Comparison of ENCODE assay signal across 26 mouse cellular contexts in genomic region chr3:9151590-9151989, GRCm38 (mm10).
A peak's percentile ranks its signal among the peaks of the same experiment; 100 is the strongest.
DNase-seq lines count a peak whose midpoint lies in the region; ATAC-seq and TF ChIP-seq lines count a peak whose summit lies in the region.
"Had no signal": no experiment of that assay in that cellular context is flagged by ENCODE, and none has a peak within 500 bp of the region (broad histone marks: within the 10 kb centered on the region; RNA-seq: fewer than 3 reads in every experiment).

No protein-coding gene starts in this region.

- peak; percentile 31 for DNase-seq in 416B (ENCODE audit: low read depth)
- DNase-seq in ovary, postnatal 36 days (ENCODE audit: low spot score), result no peak
- no peak for DNase-seq in gastrocnemius, adult 2 months
- DNase-seq in testis, postnatal 10 days (ENCODE audit: low spot score), result no peak
- DNase-seq: adrenal gland, postnatal 25 days; cerebellum, adult 11-12 months; cerebellum, adult 9-11 months; heart, postnatal 14 days; kidney, adult 11 months; kidney, postnatal 25 days; left cerebral cortex, postnatal 4 days; liver, postnatal 0 days; lung, postnatal 36 days; thymus, adult 18-20 months; thymus, postnatal 25 days had no signal

- peak overlapping the region; percentile 44 for H3K4me3 ChIP-seq in megakaryocyte, embryonic 14.5 days (replicated peaks)
- H3K4me3 ChIP-seq in gastrocnemius, adult 2 months, result no peak overlapping the region
- no peak overlapping the region for H3K4me3 ChIP-seq in midbrain, embryonic 13.5 days (replicated peaks)
- H3K4me3 ChIP-seq: erythroblast, embryonic 14.5 days; forebrain, embryonic 13.5 days; hindbrain, embryonic 13.5 days; kidney, embryonic 15.5 days; liver, embryonic 12.5 days; midbrain, embryonic 15.5 days had no signal

- no peaks in the 10 kb centered on the region for H3K36me3 ChIP-seq in megakaryocyte, embryonic 14.5 days (replicated peaks; ENCODE audit: low read length)
- no peaks in the 10 kb centered on the region for H3K36me3 ChIP-seq in midbrain, embryonic 13.5 days
- H3K36me3 ChIP-seq: hindbrain, embryonic 13.5 days; kidney, embryonic 15.5 days; liver, embryonic 12.5 days; midbrain, embryonic 15.5 days had no signal

- H3K4me2 ChIP-seq in midbrain, embryonic 13.5 days (replicated peaks), result no peak overlapping the region
- H3K4me2 ChIP-seq: forebrain, embryonic 13.5 days; hindbrain, embryonic 13.5 days; kidney, embryonic 15.5 days; liver, embryonic 12.5 days; midbrain, embryonic 15.5 days had no signal

- intact Hi-C loops in gastrocnemius, adult 2 months (cut with DNase I), result no loop called here

- no peak overlapping the region for H3K27ac ChIP-seq in gastrocnemius, adult 2 months
- no peak overlapping the region for H3K27ac ChIP-seq in midbrain, embryonic 13.5 days
- H3K27ac ChIP-seq: forebrain, embryonic 13.5 days; hindbrain, embryonic 13.5 days; kidney, embryonic 15.5 days; liver, embryonic 12.5 days; midbrain, embryonic 15.5 days had no signal

- H3K4me1 ChIP-seq in megakaryocyte, embryonic 14.5 days, result peaks cover 14% of the 10 kb centered on the region
- H3K4me1 ChIP-seq in midbrain, embryonic 13.5 days (replicated peaks), result no peaks in the 10 kb centered on the region
- H3K4me1 ChIP-seq: forebrain, embryonic 13.5 days; hindbrain, embryonic 13.5 days; liver, embryonic 12.5 days; midbrain, embryonic 15.5 days had no signal

- ATAC-seq in CD4-positive, CD25-positive, alpha-beta regulatory T cell, adult 4 months, result peak; percentile 20
- ATAC-seq in granulocyte monocyte progenitor cell, adult 5-6 weeks (replicated peaks; ENCODE audit: poor library complexity, severe bottlenecking), result peak; percentile 60
- no peak for ATAC-seq in midbrain, embryonic 13.5 days
- ATAC-seq: forebrain, embryonic 13.5 days; liver, embryonic 12.5 days; liver, postnatal 0 days; midbrain, embryonic 15.5 days; Patski had no signal

- no peak for TF ChIP-seq CTCF in gastrocnemius, adult 2 months (IDR thresholded peaks at IDR 0.05)

- H3K9me3 ChIP-seq in megakaryocyte, embryonic 14.5 days, result no peaks in the 10 kb centered on the region
- H3K9me3 ChIP-seq in midbrain, embryonic 13.5 days, result no peaks in the 10 kb centered on the region
- H3K9me3 ChIP-seq: forebrain, embryonic 13.5 days; hindbrain, embryonic 13.5 days; kidney, embryonic 15.5 days; liver, embryonic 12.5 days; midbrain, embryonic 15.5 days had no signal

- 44% methylated on average over 2 of the region's 2 CpGs for WGBS in midbrain, embryonic 13.5 days

- no peak overlapping the region for H3K9ac ChIP-seq in midbrain, embryonic 13.5 days (replicated peaks)
- H3K9ac ChIP-seq: forebrain, embryonic 13.5 days; hindbrain, embryonic 13.5 days; kidney, embryonic 15.5 days; liver, embryonic 12.5 days; liver, postnatal 0 days; midbrain, embryonic 15.5 days had no signal

- H3K27me3 ChIP-seq in megakaryocyte, embryonic 14.5 days (replicated peaks), result no peaks in the 10 kb centered on the region
- no peaks in the 10 kb centered on the region for H3K27me3 ChIP-seq in midbrain, embryonic 13.5 days
- H3K27me3 ChIP-seq: forebrain, embryonic 13.5 days; hindbrain, embryonic 13.5 days; kidney, embryonic 15.5 days; liver, embryonic 12.5 days; midbrain, embryonic 15.5 days had no signal
